Comparison of ENCODE assay signal across 9 mouse cellular contexts in genomic region chr4:58266294-58266693, GRCm38 (mm10). TPM values are rescaled to one million over a fixed set of nuclear protein-coding genes. Genes with fewer than 3 reads are reported as not detected.
DNase-seq lines count a peak whose midpoint lies in the region; ATAC-seq and TF ChIP-seq lines count a peak whose summit lies in the region.
"Had no signal": no experiment of that assay in that cellular context is flagged by ENCODE, and none has a peak within 500 bp of the region (broad histone marks: within the 10 kb centered on the region; RNA-seq: fewer than 3 reads in every experiment).

No protein-coding gene starts in this region.

- no peak for TF ChIP-seq POLR2A in cerebellum, adult 2 months (IDR thresholded peaks at IDR 0.05; ENCODE audit: borderline replicate concordance, insufficient read depth, low read length)
- no peak for TF ChIP-seq POLR2A in MEL (IDR thresholded peaks at IDR 0.05; ENCODE audit: control insufficient read depth in 1 of 2, insufficient read depth in 1 of 2, low read depth in 1 of 2, low read length in 2 of 2, poor library complexity in 1 of 2)

- no peak for TF ChIP-seq EP300 in MEL (IDR thresholded peaks at IDR 0.05; ENCODE audit: low read depth in 1 of 2, low read length in 2 of 2)

- H3K36me3 ChIP-seq in MEL (ENCODE audit: control insufficient read depth in 1 of 2, insufficient read depth in 2 of 2, low read length in 2 of 2), result no peaks in the 10 kb centered on the region
- H3K36me3 ChIP-seq in forebrain, embryonic 13.5 days (ENCODE audit: poor library complexity, severe bottlenecking), result no peaks in the 10 kb centered on the region
- H3K36me3 ChIP-seq: limb, embryonic 12.5 days had no signal

- peak in 1 of 2 experiments; percentile 21 for DNase-seq in cerebellum, adult 2 months
- DNase-seq in cerebellum, adult 11-12 months, result no peak
- peak; percentile 18 to 29 for DNase-seq in left cerebral cortex, adult 2 months (ENCODE audit: extremely low spot score in 1 of 2, low spot score in 2 of 2)
- DNase-seq in left cerebral cortex, adult 8-10 months (ENCODE audit: low spot score in 2 of 2), result no peak
- DNase-seq in MEL (ENCODE audit: low read depth, low spot score), result peak; percentile 29
- peak; percentile 51 for DNase-seq in lung, postnatal 10 days
- DNase-seq in thymus, postnatal 0 days (ENCODE audit: low spot score), result no peak

- peak; percentile 61; the same call in 1 of the 2 replicates for TF ChIP-seq CTCF in cerebellum, adult 2 months (IDR thresholded peaks at IDR 0.05; ENCODE audit: borderline replicate concordance, insufficient read depth, low read depth, low read length)
- TF ChIP-seq CTCF in left cerebral cortex, adult 2 months (IDR thresholded peaks at IDR 0.05), result peak; percentile 72
- peak; percentile 19 to 70 (median 68); a peak in 5 of 6 replicates for TF ChIP-seq CTCF in MEL (IDR thresholded peaks at IDR 0.05 in 2 of 3, conservative IDR thresholded peaks at IDR 0.05 in 1 of 3; ENCODE audit: control insufficient read depth in 1 of 3, insufficient read depth in 1 of 3, low read depth in 2 of 3, low read length in 3 of 3, poor library complexity in 1 of 3, severe bottlenecking in 1 of 3)

- WGBS in cerebellum, adult 2 months, result 54% methylated on average over 7 of the region's 7 CpGs
- WGBS in forebrain, embryonic 13.5 days, result 60% methylated on average over 7 of the region's 7 CpGs

- no peaks in the 10 kb centered on the region for H3K79me2 ChIP-seq in MEL (ENCODE audit: control insufficient read depth, insufficient read depth, low read length, poor library complexity)

- intact Hi-C loops in left cerebral cortex, adult 2 months (cut with DNase I), result loop anchor here (1.0 to 5.0 kb wide), 4 partner anchors 136 to 731 kb away; partner anchors contain the start of genes Dnajc25 and Lpar1

- H3K4me3 ChIP-seq in cerebellum, adult 2 months (replicated peaks; ENCODE audit: insufficient read depth, low read depth, low read length), result no peak overlapping the region
- no peak overlapping the region for H3K4me3 ChIP-seq in left cerebral cortex, adult 2 months
- H3K4me3 ChIP-seq in MEL (ENCODE audit: control insufficient read depth in 1 of 2, insufficient read depth in 1 of 2, low read depth in 2 of 2, low read length in 2 of 2), result no peak overlapping the region
- H3K4me3 ChIP-seq in forebrain, embryonic 13.5 days, result no peak overlapping the region
- H3K4me3 ChIP-seq: limb, embryonic 12.5 days had no signal

- peak; percentile 82 for TF ChIP-seq RAD21 in MEL (IDR thresholded peaks at IDR 0.05; ENCODE audit: low read depth, low read length)

- no peaks in the 10 kb centered on the region for H3K4me1 ChIP-seq in cerebellum, adult 2 months (ENCODE audit: control insufficient read depth, insufficient read depth, low read length)
- no peaks in the 10 kb centered on the region for H3K4me1 ChIP-seq in MEL (ENCODE audit: control insufficient read depth in 1 of 2, insufficient read depth in 2 of 2, low read length in 2 of 2)
- H3K4me1 ChIP-seq in forebrain, embryonic 13.5 days, result no peaks in the 10 kb centered on the region

- H3K4me2 ChIP-seq in forebrain, embryonic 13.5 days, result no peak overlapping the region
- H3K4me2 ChIP-seq: limb, embryonic 12.5 days had no signal

- no peaks in the 10 kb centered on the region for H3K27me3 ChIP-seq in cerebellum, adult 2 months (ENCODE audit: control insufficient read depth, insufficient read depth, low read length)
- H3K27me3 ChIP-seq in MEL (ENCODE audit: control insufficient read depth in 1 of 2, insufficient read depth in 2 of 2, low read length in 2 of 2), result no peaks in the 10 kb centered on the region
- H3K27me3 ChIP-seq in forebrain, embryonic 13.5 days, result no peaks in the 10 kb centered on the region
- H3K27me3 ChIP-seq: limb, embryonic 12.5 days had no signal

- H3K9ac ChIP-seq in MEL (ENCODE audit: control insufficient read depth, low read depth, low read length, poor library complexity, severe bottlenecking), result no peak overlapping the region
- no peak overlapping the region for H3K9ac ChIP-seq in forebrain, embryonic 13.5 days
- H3K9ac ChIP-seq: limb, embryonic 12.5 days had no signal

- no peaks in the 10 kb centered on the region for H3K9me3 ChIP-seq in MEL (replicated peaks; ENCODE audit: insufficient read depth, low read length)
- no peaks in the 10 kb centered on the region for H3K9me3 ChIP-seq in forebrain, embryonic 13.5 days (replicated peaks)
- H3K9me3 ChIP-seq: limb, embryonic 12.5 days had no signal

- ATAC-seq in forebrain, embryonic 13.5 days, result peak; percentile 61; the same call in 1 of the 2 replicates

- H3K27ac ChIP-seq in cerebellum, adult 2 months (ENCODE audit: insufficient read depth, low read length), result no peak overlapping the region
- no peak overlapping the region for H3K27ac ChIP-seq in left cerebral cortex, adult 2 months
- H3K27ac ChIP-seq in MEL (ENCODE audit: control insufficient read depth, low read depth, low read length), result no peak overlapping the region
- no peak overlapping the region for H3K27ac ChIP-seq in forebrain, embryonic 13.5 days
- H3K27ac ChIP-seq: limb, embryonic 12.5 days had no signal

TF ChIP-seq in MEL, 35 proteins besides CTCF, POLR2A, EP300 and RAD21:
- TF ChIP-seq SMC3 (IDR thresholded peaks at IDR 0.05; ENCODE audit: low read depth, low read length) (peak; percentile 82), ZC3H11A (IDR thresholded peaks at IDR 0.05; ENCODE audit: low read depth, low read length) (peak; percentile 83), CHD1 (IDR thresholded peaks at IDR 0.05; ENCODE audit: low read depth, low read length) (no peak)

RNA-seq across cellular contexts. Expression of gene Musk, which starts 19.5 kb away (rescaled TPM):
- 0.05 and 0.22 TPM in 2 replicates for polyA plus RNA-seq in cerebellum, adult 2 months (2012; rRNA removed)
- total RNA-seq in left cerebral cortex, adult 2 months (2021), result 1 to 10 TPM; 1.5 to 1.7 TPM
- total RNA-seq in left cerebral cortex, adult 8-10 months (2022), result 1 to 10 TPM; 3.0 to 3.7 (median 3.5) TPM
- total RNA-seq in MEL (2012; rRNA removed), result not detected in 2 replicates
- not detected for polyA plus RNA-seq in MEL (2012; ENCODE audit: insufficient read depth in 1 of 2, insufficient read length in 2 of 2, low read depth in 1 of 2, low replicate concordance in 2 of 2, missing spikeins in 1 of 2)
- 0.10 TPM in 1 of 2 replicates, not detected in the other for polyA plus RNA-seq in forebrain, embryonic 13.5 days (2015; fragmentation: Nextera tagmentation; extraction: Ambion mirVana)
- polyA plus RNA-seq in thymus, postnatal 0 days (2015; fragmentation: Nextera tagmentation; extraction: Ambion mirVana), result 0.18 and 0.42 TPM in 2 replicates

RNA-seq across cellular contexts. Expression of gene Svep1, which starts 59.6 kb away (rescaled TPM):
- 10.1 and 11.6 TPM in 2 replicates for polyA plus RNA-seq in cerebellum, adult 2 months (2012; rRNA removed)
- total RNA-seq in left cerebral cortex, adult 2 months (2021), result 1 to 10 TPM in 1 of 2 experiments, under 1 TPM in 1; 0.77 to 1.0 TPM
- 1 to 10 TPM in 1 of 4 experiments, under 1 TPM in 3; 0.82 to 1.6 (median 1.00) TPM for total RNA-seq in left cerebral cortex, adult 8-10 months (2022)
- not detected in 2 replicates for total RNA-seq in MEL (2012; rRNA removed)
- not detected for polyA plus RNA-seq in MEL (2012; ENCODE audit: insufficient read depth in 1 of 2, insufficient read length in 2 of 2, low read depth in 1 of 2, low replicate concordance in 2 of 2, missing spikeins in 1 of 2)
- polyA plus RNA-seq in forebrain, embryonic 13.5 days (2015; fragmentation: Nextera tagmentation; extraction: Ambion mirVana), result 0.22 and 0.33 TPM in 2 replicates
- 0.17 and 0.18 TPM in 2 replicates for polyA plus RNA-seq in thymus, postnatal 0 days (2015; fragmentation: Nextera tagmentation; extraction: Ambion mirVana)

Comparison
In these comparisons a context has a peak if more than half of its experiments do, and no peak if none do; other contexts are left out.
1. DNase-seq: peak in left cerebral cortex, adult 2 months (2 of 2), MEL (single experiment) and lung, postnatal 10 days (single experiment); none in cerebellum, adult 11-12 months (single experiment), left cerebral cortex, adult 8-10 months (0 of 2) and thymus, postnatal 0 days (single experiment).
2. Peak in every context shown above with its lines, with median percentiles within 50 percentile points of each other: CTCF ChIP-seq.